11 mouse cellular contexts compared by ENCODE assay signal in genomic region chr8:120572534-120572933, GRCm38 (mm10). TPM values are rescaled to one million over a fixed set of nuclear protein-coding genes. Genes with fewer than 3 reads are reported as not detected.
DNase-seq lines count a peak whose midpoint lies in the region; ATAC-seq lines count a peak whose summit lies in the region.
"Had no signal": no experiment of that assay in that cellular context is flagged by ENCODE, and none has a peak within 500 bp of the region (broad histone marks: within the 10 kb centered on the region; RNA-seq: fewer than 3 reads in every experiment).

No protein-coding gene starts in this region.

- H3K4me2 ChIP-seq in hindbrain, embryonic 16.5 days (ENCODE audit: low read length), result no peak overlapping the region
- H3K4me2 ChIP-seq in kidney, embryonic 15.5 days, result no peak overlapping the region
- H3K4me2 ChIP-seq: limb, embryonic 15.5 days had no signal

- no peak for DNase-seq in hindbrain, embryonic 10.5 days (ENCODE audit: low spot score)
- peak; percentile 42 for DNase-seq in ZHBTc4 (ENCODE audit: low read depth, low spot score)
- peak; percentile 33 to 72 for DNase-seq in natural killer cell, adult 2 months (ENCODE audit: low spot score in 2 of 2)
- no peak for DNase-seq in gastrocnemius, postnatal 14 days
- DNase-seq in kidney, postnatal 25 days, result no peak
- DNase-seq: heart, postnatal 10 days; kidney, postnatal 10 days had no signal

- WGBS in hindbrain, embryonic 10.5 days, result 75% methylated on average over 21 of the region's 21 CpGs
- WGBS in hindbrain, embryonic 16.5 days, result 76% methylated on average over 21 of the region's 21 CpGs
- 81% methylated on average over 21 of the region's 21 CpGs for WGBS in kidney, embryonic 15.5 days

- H3K27ac ChIP-seq in hindbrain, embryonic 10.5 days, result 0 out of 2 replicates have a peak overlapping the region, but pooled peaks have one; percentile 20
- no peak overlapping the region for H3K27ac ChIP-seq in hindbrain, embryonic 16.5 days (ENCODE audit: low read depth, low read length)
- H3K27ac ChIP-seq in kidney, embryonic 15.5 days, result no peak overlapping the region
- H3K27ac ChIP-seq: limb, embryonic 15.5 days had no signal

- intact Hi-C loops in gastrocnemius, postnatal 14 days (cut with DNase I; ENCODE audit: low total_unique reads), result no loop called here

- H3K27me3 ChIP-seq in hindbrain, embryonic 10.5 days (ENCODE audit: insufficient read depth, poor library complexity, severe bottlenecking), result no peaks in the 10 kb centered on the region
- H3K27me3 ChIP-seq in hindbrain, embryonic 16.5 days (replicated peaks; ENCODE audit: control insufficient read depth, insufficient read depth, low read length), result no peaks in the 10 kb centered on the region
- H3K27me3 ChIP-seq in kidney, embryonic 15.5 days, result no peaks in the 10 kb centered on the region
- H3K27me3 ChIP-seq: limb, embryonic 15.5 days had no signal

- H3K9me3 ChIP-seq in hindbrain, embryonic 10.5 days, result no peaks in the 10 kb centered on the region
- H3K9me3 ChIP-seq in hindbrain, embryonic 16.5 days (ENCODE audit: control insufficient read depth, low read length), result no peaks in the 10 kb centered on the region
- no peaks in the 10 kb centered on the region for H3K9me3 ChIP-seq in kidney, embryonic 15.5 days (replicated peaks)
- H3K9me3 ChIP-seq: limb, embryonic 15.5 days had no signal

- no peak overlapping the region for H3K4me3 ChIP-seq in hindbrain, embryonic 10.5 days
- no peak overlapping the region for H3K4me3 ChIP-seq in hindbrain, embryonic 16.5 days (ENCODE audit: low read length)
- no peak overlapping the region for H3K4me3 ChIP-seq in kidney, embryonic 15.5 days (replicated peaks)
- H3K4me3 ChIP-seq: limb, embryonic 15.5 days had no signal

- no peak overlapping the region for H3K9ac ChIP-seq in hindbrain, embryonic 16.5 days (ENCODE audit: low read depth, low read length)
- H3K9ac ChIP-seq in kidney, embryonic 15.5 days, result no peak overlapping the region
- H3K9ac ChIP-seq: limb, embryonic 15.5 days had no signal

- H3K36me3 ChIP-seq in hindbrain, embryonic 10.5 days, result peaks cover 99% of the 10 kb centered on the region
- peaks cover 42% of the 10 kb centered on the region for H3K36me3 ChIP-seq in hindbrain, embryonic 16.5 days (ENCODE audit: control insufficient read depth, insufficient read depth, low read length)
- H3K36me3 ChIP-seq in kidney, embryonic 15.5 days, result peaks cover 99% of the 10 kb centered on the region

- peaks cover 95% of the 10 kb centered on the region for H3K4me1 ChIP-seq in hindbrain, embryonic 10.5 days (replicated peaks)
- peaks cover 2% of the 10 kb centered on the region; the same call in 1 of the 2 replicates for H3K4me1 ChIP-seq in hindbrain, embryonic 16.5 days (ENCODE audit: control insufficient read depth, insufficient read depth, low read depth, low read length)
- peaks cover 57% of the 10 kb centered on the region for H3K4me1 ChIP-seq in kidney, embryonic 15.5 days

- ATAC-seq in hindbrain, embryonic 16.5 days, result no peak
- ATAC-seq in granulocyte monocyte progenitor cell, adult 5-6 weeks (replicated peaks; ENCODE audit: poor library complexity, severe bottlenecking), result peak; percentile 72
- no peak for ATAC-seq in kidney, embryonic 15.5 days (replicated peaks; ENCODE audit: low FRiP score)

RNA-seq across cellular contexts. Expression of gene Gins2, which starts 16.6 kb away (rescaled TPM):
- 138 and 165 TPM in 2 replicates for polyA plus RNA-seq in hindbrain, embryonic 10.5 days (2016; fragmentation: Nextera tagmentation; extraction: Ambion mirVana)
- polyA plus RNA-seq in hindbrain, embryonic 16.5 days (2015; fragmentation: Nextera tagmentation; extraction: Ambion mirVana), result 20.6 and 22.0 TPM in 2 replicates
- total RNA-seq in granulocyte monocyte progenitor cell, adult 5-6 weeks (2014; fragmentation: Nextera tagmentation), result 54.6 and 81.8 TPM in 2 replicates
- total RNA-seq in granulocyte monocyte progenitor cell, adult 5-6 weeks (2017), result 42.4 and 47.6 TPM in 2 replicates
- 1 to 10 TPM; 2.9 to 3.6 TPM for total RNA-seq in gastrocnemius, postnatal 14 days (2021)
- polyA plus RNA-seq in kidney, embryonic 15.5 days (2015; fragmentation: Nextera tagmentation; extraction: Ambion mirVana), result 107 and 110 TPM in 2 replicates

Comparison
In these comparisons a context has a peak if more than half of its experiments do, and no peak if none do; other contexts are left out.
1. DNase-seq: peak in ZHBTc4 (single experiment) and natural killer cell, adult 2 months (2 of 2); none in hindbrain, embryonic 10.5 days (single experiment), gastrocnemius, postnatal 14 days (single experiment) and kidney, postnatal 25 days (0 of 2).